Mouse (Mus musculus) erythroblast, embryonic 14.5 days (primary cell): ENCODE data around the gene Trpc4ap. TPM values are rescaled to one million over a fixed set of nuclear protein-coding genes. Genes with fewer than 3 reads are reported as not detected.

Experiments used
- H3K27me3 ChIP-seq: 2 replicates; pipeline ENCODE4 v1.6.1; 2012; ENCODE audit warnings: inconsistent platforms; ENCODE audit not compliant: control insufficient read depth
- H3K36me3 ChIP-seq: 2 replicates; pipeline ENCODE4 v1.6.1; 2012; ENCODE audit warnings: mild to moderate bottlenecking, inconsistent platforms; ENCODE audit not compliant: control insufficient read depth
- H3K4me1 ChIP-seq: 2 replicates; pipeline ENCODE4 v1.6.1; 2012; ENCODE audit warnings: inconsistent platforms; ENCODE audit not compliant: control insufficient read depth
- H3K4me3 ChIP-seq: replicated peaks from 2 replicates; pipeline ENCODE3; 2012; ENCODE audit warnings: moderate library complexity, mild to moderate bottlenecking, inconsistent platforms
- H3K9me3 ChIP-seq: 2 replicates; pipeline ENCODE4 v1.6.1; 2012; ENCODE audit warnings: low read length, inconsistent platforms, mixed read lengths; ENCODE audit not compliant: control insufficient read depth
- GATA1 ChIP-seq: IDR thresholded peaks from 2 replicates; pipeline ENCODE4 v1.6.1; 2012; ENCODE audit warnings: low read length, inconsistent platforms, mixed read lengths
- TAL1 ChIP-seq: IDR thresholded peaks from 3 replicates; pipeline ENCODE4 v1.6.1; 2012; ENCODE audit warnings: low read length, inconsistent platforms, mixed read lengths
- polyA plus RNA-seq: library from polyadenylated mRNA; stranded (reverse); fragments of >175 nt; gene quantifications from 2 replicates; pipeline ENCODE4 v1.2.3, GENCODE M21; 2012

Gene Trpc4ap
- polyA plus RNA-seq, 1 experiment, result 9.2 TPM

- Histone ChIP-seq H3K9me3 (no peaks in the 10 kb centered on the region), H3K27me3 (no peaks in the 10 kb centered on the region), H3K36me3 (peaks cover 38% of the 10 kb centered on the region), H3K4me1 (peaks cover 82% of the 10 kb centered on the region), H3K4me3 (peak overlapping the region; percentile 95)
- no peak for TF ChIP-seq GATA1
- TF ChIP-seq TAL1, result no peak
These were observed 100.5 kb downstream of the Trpc4ap start for GRCm38 (mm10) chr2:155591676-155592075.

- Histone ChIP-seq H3K36me3 (peaks cover 46% of the 10 kb centered on the region), H3K4me3 (peak overlapping the region; percentile 95), H3K9me3 (no peaks in the 10 kb centered on the region), H3K27me3 (no peaks in the 10 kb centered on the region), H3K4me1 (peaks cover 76% of the 10 kb centered on the region)
- TF ChIP-seq GATA1 (no peak), TAL1 (no peak)
These were observed 101.3 kb downstream of the Trpc4ap start for GRCm38 (mm10) chr2:155590876-155591275.

GRCm38 (mm10) chr2:155589521-155589920 is 102.7 kb downstream of the Trpc4ap start:
- H3K27me3 ChIP-seq, result no peaks in the 10 kb centered on the region
- no peaks in the 10 kb centered on the region for H3K9me3 ChIP-seq
- TF ChIP-seq TAL1 (no peak), GATA1 (no peak)
- H3K4me1 ChIP-seq, result peaks cover 69% of the 10 kb centered on the region
- peaks cover 58% of the 10 kb centered on the region for H3K36me3 ChIP-seq
- H3K4me3 ChIP-seq, result no peak overlapping the region

GRCm38 (mm10) chr2:155588136-155588535 is 104.0 kb downstream of the Trpc4ap start:
- TF ChIP-seq GATA1 (no peak), TAL1 (no peak)

GRCm38 (mm10) chr2:155585486-155585885 is 106.7 kb downstream of the Trpc4ap start:
- peaks cover 35% of the 10 kb centered on the region for H3K4me1 ChIP-seq
- TF ChIP-seq TAL1, result no peak
- TF ChIP-seq GATA1, result no peak
- peaks cover 90% of the 10 kb centered on the region for H3K36me3 ChIP-seq
- H3K27me3 ChIP-seq, result no peaks in the 10 kb centered on the region
- H3K4me3 ChIP-seq, result no peak overlapping the region
- H3K9me3 ChIP-seq, result no peaks in the 10 kb centered on the region

More at GRCm38 (mm10) chr2:155588136-155588535, 104.0 kb downstream of the Trpc4ap start:
- Histone ChIP-seq H3K9me3 (no peaks in the 10 kb centered on the region), H3K36me3 (peaks cover 71% of the 10 kb centered on the region), H3K27me3 (no peaks in the 10 kb centered on the region), H3K4me1 (peaks cover 61% of the 10 kb centered on the region), H3K4me3 (no peak overlapping the region)

- TF ChIP-seq TAL1 (no peak), GATA1 (no peak)
These were observed 107.1 kb downstream of the Trpc4ap start for GRCm38 (mm10) chr2:155585082-155585481.

More at GRCm38 (mm10) chr2:155585082-155585481, 107.1 kb downstream of the Trpc4ap start:
- no peak overlapping the region for H3K4me3 ChIP-seq
- H3K9me3 ChIP-seq, result no peaks in the 10 kb centered on the region
- peaks cover 31% of the 10 kb centered on the region for H3K4me1 ChIP-seq
- no peaks in the 10 kb centered on the region for H3K27me3 ChIP-seq
- H3K36me3 ChIP-seq, result peaks cover 88% of the 10 kb centered on the region

Other genes with a start within 250 kb of the Trpc4ap start
- gene Ncoa6, start 218.5 kb downstream of the Trpc4ap start, polyA plus RNA-seq, result 0.63 and 0.81 TPM in 2 replicates
- 0.78 and 1.0 TPM in 2 replicates for gene Acss2, start 174.4 kb downstream of the Trpc4ap start, polyA plus RNA-seq
- gene Ggt7, start 174.1 kb downstream of the Trpc4ap start, polyA plus RNA-seq, result not detected in 2 replicates
- 6.8 and 8.6 TPM in 2 replicates for gene Gss, start 99.6 kb downstream of the Trpc4ap start, polyA plus RNA-seq
- 7.6 and 12.3 TPM in 2 replicates for gene Myh7b, start 81.2 kb downstream of the Trpc4ap start, polyA plus RNA-seq
- gene Edem2, start 37.1 kb upstream of the Trpc4ap start, polyA plus RNA-seq, result 2.2 and 2.8 TPM in 2 replicates
- not detected in 2 replicates for gene Gm17581, start 43.5 kb upstream of the Trpc4ap start, polyA plus RNA-seq
- 0.06 TPM in 1 of 2 replicates, not detected in the other for gene Procr, start 58.7 kb upstream of the Trpc4ap start, polyA plus RNA-seq
- gene Mmp24, start 83.0 kb upstream of the Trpc4ap start, polyA plus RNA-seq, result 0.01 TPM in 1 of 2 replicates, not detected in the other
- 0.40 and 0.45 TPM in 2 replicates for gene BC029722, start 127.0 kb upstream of the Trpc4ap start, polyA plus RNA-seq
- 18.6 and 24.9 TPM in 2 replicates for gene Eif6, start 134.5 kb upstream of the Trpc4ap start, polyA plus RNA-seq
- gene Fam83c, start 142.5 kb upstream of the Trpc4ap start, polyA plus RNA-seq, result not detected in 2 replicates
- gene Uqcc1, start 237.9 kb upstream of the Trpc4ap start, polyA plus RNA-seq, result 0.09 and 0.47 TPM in 2 replicates
- gene Gm15557, start 248.3 kb upstream of the Trpc4ap start, polyA plus RNA-seq, result not detected in 2 replicates